ENCODE assay signal across 8 mouse cellular contexts in genomic region chr19:5488878-5489571, GRCm38 (mm10). TPM values are rescaled to one million over a fixed set of nuclear protein-coding genes. Genes with fewer than 3 reads are reported as not detected.
A peak's percentile ranks its signal among the peaks of the same experiment; 100 is the strongest.
DNase-seq lines count a peak whose midpoint lies in the region; ATAC-seq and TF ChIP-seq lines count a peak whose summit lies in the region.

No protein-coding gene starts in this region.

- ATAC-seq in heart, embryonic 13.5 days (ENCODE audit: extremely low read depth, insufficient number of reproducible peaks, low FRiP score, low TSS enrichment): peak; percentile 82
- ATAC-seq in liver, embryonic 12.5 days: peak; percentile 84
- peak; percentile 83 for ATAC-seq in stomach, embryonic 15.5 days (ENCODE audit: insufficient read depth, low FRiP score, low read depth)

- peak; percentile 45; the same call in 1 of the 2 replicates for TF ChIP-seq POLR2A in brain, embryonic 14.5 days (IDR thresholded peaks at IDR 0.05; ENCODE audit: borderline replicate concordance, extremely low read depth, insufficient read depth, insufficient read length, poor library complexity, severe bottlenecking)

- peak; percentile 12; the same call in 1 of the 2 replicates for TF ChIP-seq CTCF in brain, embryonic 14.5 days (IDR thresholded peaks at IDR 0.05; ENCODE audit: borderline replicate concordance, extremely low read depth, insufficient read depth, insufficient read length)

- peak overlapping the region; percentile 99 for H3K27ac ChIP-seq in heart, embryonic 13.5 days (replicated peaks)
- H3K27ac ChIP-seq in liver, embryonic 12.5 days: peak overlapping the region; percentile 100
- peak overlapping the region; percentile 100 for H3K27ac ChIP-seq in stomach, embryonic 15.5 days

- peak overlapping the region; percentile 88 for H3K9ac ChIP-seq in heart, embryonic 13.5 days
- H3K9ac ChIP-seq in liver, embryonic 12.5 days: peak overlapping the region; percentile 99
- H3K9ac ChIP-seq in stomach, embryonic 15.5 days: peak overlapping the region; percentile 31; the same call in 1 of the 2 replicates

- no peaks in the 10 kb centered on the region for H3K9me3 ChIP-seq in heart, embryonic 13.5 days
- no peaks in the 10 kb centered on the region for H3K9me3 ChIP-seq in liver, embryonic 12.5 days (replicated peaks)
- no peaks in the 10 kb centered on the region for H3K9me3 ChIP-seq in stomach, embryonic 15.5 days

- peaks cover 51% of the 10 kb centered on the region for H3K36me3 ChIP-seq in heart, embryonic 13.5 days
- peaks cover 47% of the 10 kb centered on the region for H3K36me3 ChIP-seq in liver, embryonic 12.5 days
- peaks cover 29% of the 10 kb centered on the region for H3K36me3 ChIP-seq in stomach, embryonic 15.5 days

- H3K4me3 ChIP-seq in heart, embryonic 13.5 days: peak overlapping the region; percentile 100
- peak overlapping the region; percentile 99 for H3K4me3 ChIP-seq in liver, embryonic 12.5 days
- peak overlapping the region; percentile 63 for H3K4me3 ChIP-seq in stomach, embryonic 15.5 days (replicated peaks)

- WGBS in heart, embryonic 13.5 days: 0% methylated on average over 26 of the region's 26 CpGs
- WGBS in liver, embryonic 12.5 days (ENCODE audit: insufficient replicate concordance): under 1% methylated on average over 26 of the region's 26 CpGs
- under 1% methylated on average over 26 of the region's 26 CpGs for WGBS in stomach, embryonic 15.5 days

- H3K4me2 ChIP-seq in heart, embryonic 13.5 days: peak overlapping the region; percentile 91
- H3K4me2 ChIP-seq in liver, embryonic 12.5 days: peak overlapping the region; percentile 94
- H3K4me2 ChIP-seq in stomach, embryonic 15.5 days: peak overlapping the region; percentile 90

- no peaks in the 10 kb centered on the region for H3K27me3 ChIP-seq in heart, embryonic 13.5 days (replicated peaks)
- no peaks in the 10 kb centered on the region for H3K27me3 ChIP-seq in liver, embryonic 12.5 days (replicated peaks)
- no peaks in the 10 kb centered on the region for H3K27me3 ChIP-seq in stomach, embryonic 15.5 days (replicated peaks)

- peak; percentile 97 for DNase-seq in CD4-positive helper T cell, adult 2 months (ENCODE audit: low read depth, low spot score)
- peak; percentile 98 for DNase-seq in brain, embryonic 14.5 days (ENCODE audit: low read depth)
- DNase-seq in fat pad, adult 2 months (ENCODE audit: extremely low read depth, low read depth, low spot score): peak; percentile 75
- DNase-seq in kidney, postnatal 10 days: peak; percentile 99
- DNase-seq in natural killer cell, adult 2 months (ENCODE audit: low spot score in 2 of 2): peak; percentile 92 to 94

- H3K4me1 ChIP-seq in heart, embryonic 13.5 days: peaks cover 44% of the 10 kb centered on the region
- H3K4me1 ChIP-seq in liver, embryonic 12.5 days: peaks cover 53% of the 10 kb centered on the region
- peaks cover 34% of the 10 kb centered on the region for H3K4me1 ChIP-seq in stomach, embryonic 15.5 days

RNA-seq across cellular contexts. Expression of gene Mus81, which starts 0.8 kb away (rescaled TPM):
- polyA plus RNA-seq in brain, embryonic 14.5 days (2012; rRNA removed): 46.4 and 73.2 TPM in 2 replicates
- 36.8 and 38.9 TPM in 2 replicates for polyA plus RNA-seq in heart, embryonic 13.5 days (2015; fragmentation: Nextera tagmentation; extraction: Ambion mirVana)
- polyA plus RNA-seq in liver, embryonic 12.5 days (2016; fragmentation: Nextera tagmentation; extraction: Ambion mirVana): 22.2 and 22.9 TPM in 2 replicates
- polyA plus RNA-seq in stomach, embryonic 15.5 days (2015; fragmentation: Nextera tagmentation; extraction: Ambion mirVana): 35.6 and 36.3 TPM in 2 replicates

RNA-seq across cellular contexts. Expression of gene Cfl1, which starts 1.2 kb away (rescaled TPM):
- 1,637 and 1,665 TPM in 2 replicates for polyA plus RNA-seq in brain, embryonic 14.5 days (2012; rRNA removed)
- 1,825 and 1,925 TPM in 2 replicates for polyA plus RNA-seq in heart, embryonic 13.5 days (2015; fragmentation: Nextera tagmentation; extraction: Ambion mirVana)
- polyA plus RNA-seq in liver, embryonic 12.5 days (2016; fragmentation: Nextera tagmentation; extraction: Ambion mirVana): 1,523 and 1,533 TPM in 2 replicates
- 2,358 and 2,394 TPM in 2 replicates for polyA plus RNA-seq in stomach, embryonic 15.5 days (2015; fragmentation: Nextera tagmentation; extraction: Ambion mirVana)

RNA-seq across cellular contexts. Expression of gene 1700020D05Rik, which starts 14.6 kb away (rescaled TPM):
- polyA plus RNA-seq in brain, embryonic 14.5 days (2012; rRNA removed): 2.5 and 4.7 TPM in 2 replicates
- not detected in 2 replicates for polyA plus RNA-seq in heart, embryonic 13.5 days (2015; fragmentation: Nextera tagmentation; extraction: Ambion mirVana)
- polyA plus RNA-seq in liver, embryonic 12.5 days (2016; fragmentation: Nextera tagmentation; extraction: Ambion mirVana): 0.13 TPM in 1 of 2 replicates, not detected in the other
- polyA plus RNA-seq in stomach, embryonic 15.5 days (2015; fragmentation: Nextera tagmentation; extraction: Ambion mirVana): not detected in 2 replicates

RNA-seq across cellular contexts. Expression of gene Efemp2, which starts 15.3 kb away (rescaled TPM):
- polyA plus RNA-seq in brain, embryonic 14.5 days (2012; rRNA removed): 47.7 and 58.5 TPM in 2 replicates
- 74.0 and 80.7 TPM in 2 replicates for polyA plus RNA-seq in heart, embryonic 13.5 days (2015; fragmentation: Nextera tagmentation; extraction: Ambion mirVana)
- 30.0 and 30.6 TPM in 2 replicates for polyA plus RNA-seq in liver, embryonic 12.5 days (2016; fragmentation: Nextera tagmentation; extraction: Ambion mirVana)
- polyA plus RNA-seq in stomach, embryonic 15.5 days (2015; fragmentation: Nextera tagmentation; extraction: Ambion mirVana): 145 and 152 TPM in 2 replicates

RNA-seq across cellular contexts. Expression of gene Ctsw, which starts 20.7 kb away (rescaled TPM):
- 2.9 and 3.7 TPM in 2 replicates for polyA plus RNA-seq in brain, embryonic 14.5 days (2012; rRNA removed)
- polyA plus RNA-seq in heart, embryonic 13.5 days (2015; fragmentation: Nextera tagmentation; extraction: Ambion mirVana): 0.56 and 1.7 TPM in 2 replicates
- polyA plus RNA-seq in liver, embryonic 12.5 days (2016; fragmentation: Nextera tagmentation; extraction: Ambion mirVana): 0.43 and 0.53 TPM in 2 replicates
- polyA plus RNA-seq in stomach, embryonic 15.5 days (2015; fragmentation: Nextera tagmentation; extraction: Ambion mirVana): 1.3 and 2.3 TPM in 2 replicates

Comparison
In these comparisons a context has a peak if more than half of its experiments do, and no peak if none do; other contexts are left out.
1. Peak in every context shown above with its lines: DNase-seq, ATAC-seq, H3K4me3 ChIP-seq and H3K27ac ChIP-seq.
2. H3K9ac ChIP-seq: peak in every context shown above with its lines; median percentile 99 in liver, embryonic 12.5 days; 88 in heart, embryonic 13.5 days; 31 in stomach, embryonic 15.5 days.